Mouse (Mus musculus) G1E-ER4 (cell line): Measurements from ENCODE around the gene Micall1. TPM values are rescaled to one million over a fixed set of nuclear protein-coding genes. Genes with fewer than 3 reads are reported as not detected.

ENCODE experiments used
- GATA1 ChIP-seq: IDR thresholded peaks from one replicate; pipeline ENCODE4 v1.8.0; 2012; ENCODE audit warnings: low read length, inconsistent platforms
- polyA plus RNA-seq: library from polyadenylated mRNA; stranded (reverse); fragments of >175 nt; gene quantifications from 2 replicates; pipeline ENCODE4 v1.2.3, GENCODE M21; 2012

Gene Micall1
- polyA plus RNA-seq, 1 experiment: 25.7 TPM

GRCm38 (mm10) chr15:79135783-79136575, 27.3 kb downstream of the Micall1 start:
- no peak for TF ChIP-seq GATA1

GRCm38 (mm10) chr15:79139640-79140039, 30.9 kb downstream of the Micall1 start:
- TF ChIP-seq GATA1: no peak

DNA sequence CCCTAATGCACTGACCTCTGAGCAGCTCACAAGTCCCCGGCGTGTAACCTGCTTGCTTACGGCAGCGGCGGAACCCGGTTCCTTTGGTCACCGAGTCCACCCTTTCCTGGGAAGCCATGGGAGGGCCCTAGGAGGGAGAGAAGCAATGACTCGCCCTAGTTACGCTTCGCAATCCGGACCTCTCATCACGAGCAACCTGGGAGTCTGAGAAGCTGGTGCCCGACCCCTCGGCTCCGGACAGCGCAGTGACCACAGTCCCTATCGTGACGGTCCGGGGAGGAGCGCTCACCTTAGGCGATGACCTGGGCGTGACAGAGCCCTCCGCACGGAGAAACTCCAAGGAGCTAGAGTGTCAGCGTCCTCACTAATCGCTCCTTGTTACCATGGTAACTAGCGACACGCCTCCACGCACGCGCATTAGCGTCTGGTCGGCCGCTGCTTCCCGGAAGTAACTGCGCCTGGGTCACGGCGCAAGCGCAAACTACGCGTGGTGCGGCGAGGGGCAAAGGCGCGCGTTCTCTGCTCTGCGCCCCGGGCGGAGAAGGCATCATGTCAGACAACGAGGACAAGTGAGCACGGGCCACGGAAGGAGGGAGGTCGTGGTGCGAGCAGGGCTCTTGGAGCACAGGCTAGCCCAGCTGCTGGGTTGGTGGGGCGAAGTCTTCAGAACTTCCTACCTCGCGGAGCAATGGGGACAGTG, 32.3 kb downstream of the Micall1 start, which contains the start of the genes Polr2f and 1700088E04Rik:
Gene Polr2f, plus strand, starts transcription at position 144 of the 700 bp plus-strand sequence.
Gene 1700088E04Rik, minus strand, starts transcription at position 388 of the 700 bp plus-strand sequence.
- no peak for TF ChIP-seq GATA1

GRCm38 (mm10) chr15:79141566-79141917, 32.8 kb downstream of the Micall1 start:
- TF ChIP-seq GATA1: no peak

DNA sequence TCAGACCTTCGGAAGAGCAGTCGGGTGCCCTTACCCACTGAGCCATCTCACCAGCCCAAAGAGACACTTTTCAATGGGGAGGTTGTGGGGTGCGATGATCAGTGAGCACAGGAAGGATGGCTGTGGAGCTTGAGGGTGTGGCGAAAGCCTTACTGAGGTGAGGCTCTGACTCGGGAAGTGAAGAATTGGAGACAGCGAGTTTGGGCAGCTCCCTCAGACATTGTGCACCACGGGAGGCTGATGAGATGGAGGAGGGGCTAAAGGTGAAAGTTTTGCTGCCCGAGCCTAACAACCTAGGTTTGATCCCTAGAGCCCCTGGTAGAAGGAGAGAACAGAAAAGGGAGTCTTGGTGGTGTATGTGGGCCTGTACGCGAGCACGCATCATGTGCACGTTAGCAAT, 34.6 kb downstream of the Micall1 start:
- no peak for TF ChIP-seq GATA1

DNA sequence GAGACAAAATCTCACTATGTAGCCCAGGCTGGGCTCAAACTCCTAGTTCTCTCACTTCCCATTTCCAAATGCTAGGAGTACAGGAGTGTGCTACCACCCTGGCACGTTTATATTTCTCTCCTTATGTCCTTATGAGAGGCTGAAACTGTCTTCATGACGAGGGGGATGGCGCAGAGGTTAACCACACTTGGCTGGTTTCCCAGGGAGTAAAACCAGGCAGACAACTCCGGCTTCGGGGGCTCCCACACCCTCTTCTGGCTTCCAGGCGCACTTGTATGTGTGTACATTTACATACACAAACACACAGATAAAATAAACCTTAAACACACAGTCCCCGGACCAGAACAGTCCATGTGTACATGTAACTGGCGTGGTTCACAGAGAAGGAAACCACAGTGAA, 35.3 kb downstream of the Micall1 start:
- TF ChIP-seq GATA1: no peak

- TF ChIP-seq GATA1: no peak
These were observed 36.8 kb downstream of the Micall1 start for GRCm38 (mm10) chr15:79145522-79145921.

GRCm38 (mm10) chr15:79148533-79148932, 39.8 kb downstream of the Micall1 start:
- no peak for TF ChIP-seq GATA1

- TF ChIP-seq GATA1: no peak
These were observed 43.2 kb downstream of the Micall1 start for GRCm38 (mm10) chr15:79151881-79152280.

DNA sequence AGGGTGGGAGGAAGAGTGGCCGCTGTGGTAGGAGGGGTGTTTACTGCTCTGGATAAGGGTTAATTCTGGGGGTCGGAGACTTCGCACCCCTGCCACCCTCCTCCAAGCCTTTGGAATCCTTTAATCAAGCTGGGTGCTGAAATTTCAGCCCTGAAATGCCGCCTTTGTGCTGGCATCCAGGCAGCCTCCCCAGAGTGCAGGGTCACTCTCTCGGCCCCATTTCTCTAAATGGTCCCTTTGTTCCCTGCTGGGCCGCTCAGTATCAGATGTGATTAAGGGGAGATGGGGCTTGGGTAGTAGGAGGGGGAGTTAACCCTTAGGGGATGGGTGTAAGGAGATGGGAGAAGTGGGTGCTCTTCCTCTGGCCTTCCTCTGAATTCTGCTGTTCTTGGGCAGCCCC, 44.0 kb downstream of the Micall1 start:
- TF ChIP-seq GATA1: no peak

DNA sequence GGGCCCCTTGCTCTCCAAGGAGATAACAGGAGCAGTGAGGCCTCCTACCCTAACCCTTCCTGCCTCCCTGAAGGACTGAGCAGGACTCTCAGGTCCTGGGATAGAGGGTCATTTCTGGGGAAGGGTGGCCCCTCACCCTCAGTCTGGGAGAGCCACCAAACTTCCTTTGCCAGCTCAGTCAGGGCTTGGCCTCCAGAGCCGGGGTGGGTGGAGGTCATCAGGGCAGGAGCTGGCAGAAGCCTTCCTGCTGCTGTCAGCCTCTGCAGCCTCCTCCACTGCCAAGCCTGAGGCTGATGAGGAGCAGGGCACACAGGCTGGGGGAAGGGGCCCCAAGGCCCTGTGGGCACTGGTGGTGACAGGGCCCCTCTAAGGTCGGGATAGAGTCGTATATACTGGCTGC, 46.9 kb downstream of the Micall1 start:
- TF ChIP-seq GATA1: no peak

DNA sequence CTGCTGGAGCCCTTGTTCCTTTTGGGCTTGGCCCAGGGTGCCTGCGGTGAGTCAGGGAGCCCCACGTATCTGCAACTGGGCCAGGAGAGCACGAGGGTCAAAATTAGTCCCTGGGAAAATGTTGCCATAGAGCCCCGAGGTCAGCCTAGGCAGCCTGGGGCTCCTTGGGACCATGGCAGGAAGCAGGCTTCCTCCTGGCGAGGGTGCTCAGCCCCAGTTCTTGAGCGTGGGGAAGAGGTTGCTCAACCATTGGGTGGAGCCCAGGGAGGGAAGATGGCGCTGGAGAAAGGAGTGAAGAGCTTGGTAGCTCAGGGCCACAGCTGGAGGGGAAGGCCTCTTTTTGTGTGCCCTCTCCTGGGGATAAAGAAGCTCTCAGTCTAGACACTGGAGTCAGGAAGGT, 53.6 kb downstream of the Micall1 start:
- TF ChIP-seq GATA1: no peak

DNA sequence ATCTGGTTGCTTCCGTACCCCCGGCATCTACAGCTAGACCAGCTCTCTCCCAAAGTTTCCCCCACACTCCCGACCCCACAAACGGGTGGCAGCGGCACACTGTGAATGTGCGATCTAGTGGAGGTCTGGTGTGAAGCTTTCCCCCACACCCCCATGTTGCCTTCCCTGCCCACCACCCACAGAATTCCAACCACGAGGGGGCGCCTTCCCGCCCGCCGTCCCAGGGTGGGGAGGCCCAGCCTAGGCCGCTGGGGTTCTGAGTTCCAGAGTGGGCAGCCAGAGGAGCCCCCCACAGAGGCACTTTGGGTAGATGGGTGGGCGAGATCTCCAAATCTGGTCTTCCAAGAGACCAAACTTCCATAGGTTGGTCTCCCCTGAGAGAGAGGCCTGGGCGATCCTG, 54.1 kb downstream of the Micall1 start:
- no peak for TF ChIP-seq GATA1

GRCm38 (mm10) chr15:79164251-79164650, 55.6 kb downstream of the Micall1 start:
- no peak for TF ChIP-seq GATA1

DNA sequence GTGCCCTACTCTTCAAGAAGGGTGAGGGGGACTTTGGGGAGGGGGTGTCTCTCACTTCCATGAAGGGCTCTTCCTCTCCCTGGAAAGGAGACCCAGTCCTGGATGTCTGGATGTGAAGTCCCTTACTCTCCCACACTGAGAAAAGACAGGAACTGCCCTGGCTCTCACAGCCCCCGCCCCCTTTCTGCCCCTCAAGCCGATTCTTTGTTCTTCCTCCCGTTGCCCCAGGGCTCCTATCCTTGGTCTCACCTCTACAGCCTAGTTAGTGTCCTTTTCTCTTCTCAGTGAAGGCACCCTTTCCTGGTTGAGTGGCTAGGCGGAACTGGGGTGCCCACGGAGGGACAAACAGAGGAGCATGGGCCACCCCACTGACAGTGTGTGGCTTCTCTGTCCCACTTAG, 56.4 kb downstream of the Micall1 start, which contains the start of gene Sox10:
Gene Sox10, minus strand, starts transcription at position 101 of the 400 bp plus-strand sequence.
- no peak for TF ChIP-seq GATA1

DNA sequence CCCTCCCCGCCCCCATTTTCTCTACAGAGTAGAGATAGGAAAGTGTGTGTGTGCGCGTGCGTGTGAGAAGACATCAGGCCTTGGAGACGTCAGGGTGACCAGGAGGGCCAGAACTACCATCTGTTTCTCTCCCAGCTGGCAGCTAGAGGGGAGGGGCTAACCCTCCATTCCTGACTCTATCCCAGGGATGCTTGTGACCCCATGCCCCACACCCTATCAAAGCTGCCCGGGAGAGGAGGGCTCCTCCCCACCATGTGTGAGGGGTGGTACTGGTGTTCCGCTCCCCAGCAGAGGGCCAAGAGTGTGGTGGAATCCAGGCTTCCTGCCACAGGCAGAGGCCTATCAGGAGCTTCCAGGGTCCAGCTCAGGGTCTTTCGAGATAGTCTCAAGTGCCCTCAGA, 58.0 kb downstream of the Micall1 start:
- no peak for TF ChIP-seq GATA1

- no peak for TF ChIP-seq GATA1
These were observed 68.2 kb downstream of the Micall1 start for GRCm38 (mm10) chr15:79176905-79177304.
